Mouse (Mus musculus): ENCODE data around the gene Scnn1b. TPM values are rescaled to one million over a fixed set of nuclear protein-coding genes. Genes with fewer than 3 reads are reported as not detected.
A peak's percentile ranks its signal among the peaks of the same experiment; 100 is the strongest.

Gene Scnn1b
- polyA plus RNA-seq, 1 experiment from 2014 or later, result not detected

DNA sequence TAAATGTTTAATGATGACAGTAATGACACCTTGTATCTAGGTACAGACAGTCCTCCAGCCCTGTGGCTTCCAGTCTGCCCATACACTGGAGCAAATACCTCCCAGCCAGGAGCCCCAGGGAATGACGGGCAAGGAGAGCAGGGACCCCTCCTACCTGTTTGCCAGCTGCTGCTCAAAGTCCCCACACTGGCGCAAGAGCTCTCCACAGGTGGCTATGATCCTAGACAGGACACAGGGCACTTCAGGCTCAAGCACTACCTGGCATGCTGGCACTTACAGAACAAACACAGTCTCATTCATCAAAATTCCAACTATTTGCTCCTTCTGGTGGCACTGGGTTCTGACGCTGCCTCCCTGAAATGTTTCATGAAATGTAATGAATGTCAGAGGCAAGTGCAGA, 76.2 kb downstream of the Scnn1b start:
- no peaks in the 10 kb centered on the region for H3K4me1 ChIP-seq (ENCODE audit: control insufficient read depth, insufficient read depth, low read length)
- H3K4me3 ChIP-seq (ENCODE audit: low read depth, low read length), result no peak overlapping the region
- ATAC-seq (ENCODE audit: insufficient number of reproducible peaks, low FRiP score, low TSS enrichment, low read depth) (no peak), DNase-seq (ENCODE audit: low spot score) (no peak)
- no peaks in the 10 kb centered on the region for H3K27me3 ChIP-seq (ENCODE audit: control insufficient read depth, insufficient read depth, low read length)
- 88% methylated on average over 3 of the region's 3 CpGs for WGBS
- H3K9ac ChIP-seq (ENCODE audit: low read length), result no peak overlapping the region
- H3K27ac ChIP-seq (replicated peaks; ENCODE audit: low read depth, low read length), result no peak overlapping the region
- no peaks in the 10 kb centered on the region for H3K36me3 ChIP-seq (ENCODE audit: control insufficient read depth, insufficient read depth, low read length)
- H3K4me2 ChIP-seq (ENCODE audit: low read depth, severe bottlenecking), result no peak overlapping the region
- H3K9me3 ChIP-seq (ENCODE audit: control insufficient read depth, low read length), result no peaks in the 10 kb centered on the region

- Histone ChIP-seq H3K4me2 (ENCODE audit: low read depth, severe bottlenecking) (no peak overlapping the region), H3K4me3 (ENCODE audit: low read depth, low read length) (no peak overlapping the region), H3K9ac (ENCODE audit: low read length) (no peak overlapping the region), H3K27ac (replicated peaks; ENCODE audit: low read depth, low read length) (no peak overlapping the region), H3K36me3 (ENCODE audit: control insufficient read depth, insufficient read depth, low read length) (no peaks in the 10 kb centered on the region), H3K9me3 (ENCODE audit: control insufficient read depth, low read length) (no peaks in the 10 kb centered on the region), H3K27me3 (ENCODE audit: control insufficient read depth, insufficient read depth, low read length) (no peaks in the 10 kb centered on the region), H3K4me1 (ENCODE audit: control insufficient read depth, insufficient read depth, low read length) (no peaks in the 10 kb centered on the region)
- ATAC-seq (ENCODE audit: insufficient number of reproducible peaks, low FRiP score, low TSS enrichment, low read depth) (no peak), DNase-seq (ENCODE audit: low spot score) (no peak)
- WGBS, result 84% methylated on average over 3 of the region's 3 CpGs
These were observed 76.8 kb downstream of the Scnn1b start for GRCm38 (mm10) chr7:121941640-121942039.

DNA sequence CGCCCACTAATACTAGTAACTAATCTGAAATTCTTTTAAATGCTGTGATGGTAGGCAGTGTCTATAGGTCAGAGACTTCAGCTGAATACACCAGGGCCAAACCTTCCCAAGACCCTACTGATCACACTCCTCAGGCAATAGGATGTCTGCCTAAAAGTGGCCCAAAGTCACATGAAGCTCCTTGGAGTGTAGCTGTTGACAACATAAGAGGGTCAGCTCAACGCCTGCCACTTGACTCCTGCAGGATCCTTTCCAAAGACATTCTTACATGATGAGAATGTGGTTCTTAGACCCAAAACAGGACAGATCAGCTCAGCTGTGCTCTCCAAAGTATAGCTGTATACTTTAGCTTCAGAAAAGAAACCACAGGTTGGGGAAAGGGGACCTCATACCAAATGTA, 77.5 kb downstream of the Scnn1b start:
- Histone ChIP-seq H3K4me3 (ENCODE audit: low read depth, low read length) (no peak overlapping the region), H3K4me2 (ENCODE audit: low read depth, severe bottlenecking) (no peak overlapping the region), H3K36me3 (ENCODE audit: control insufficient read depth, insufficient read depth, low read length) (no peaks in the 10 kb centered on the region), H3K27ac (replicated peaks; ENCODE audit: low read depth, low read length) (no peak overlapping the region), H3K4me1 (ENCODE audit: control insufficient read depth, insufficient read depth, low read length) (no peaks in the 10 kb centered on the region), H3K9me3 (ENCODE audit: control insufficient read depth, low read length) (no peaks in the 10 kb centered on the region), H3K9ac (ENCODE audit: low read length) (no peak overlapping the region), H3K27me3 (ENCODE audit: control insufficient read depth, insufficient read depth, low read length) (no peaks in the 10 kb centered on the region)
- 94% methylated on average over 2 of the region's 2 CpGs for WGBS
- ATAC-seq (ENCODE audit: insufficient number of reproducible peaks, low FRiP score, low TSS enrichment, low read depth) (no peak), DNase-seq (ENCODE audit: low spot score) (no peak)

DNA sequence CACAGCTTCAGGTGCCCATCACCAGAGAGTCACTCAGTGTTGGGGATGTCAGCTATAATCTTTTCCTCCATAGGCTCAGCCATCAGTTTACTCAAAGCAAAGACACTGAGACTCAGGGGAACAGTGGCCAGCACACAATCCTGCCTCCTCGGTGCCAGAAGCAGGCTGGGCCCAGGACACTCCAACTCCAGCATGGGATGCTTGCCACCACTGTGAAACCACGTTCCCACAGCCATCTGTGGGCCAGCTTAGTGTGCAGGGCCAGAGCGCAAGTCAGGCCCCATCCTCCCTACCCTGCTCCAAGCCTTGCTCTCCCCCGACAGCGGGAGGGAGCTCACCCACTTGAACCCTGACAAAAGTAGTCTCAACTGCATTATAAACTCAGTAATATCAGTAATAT, 81.4 kb downstream of the Scnn1b start:
- no peak overlapping the region for H3K27ac ChIP-seq (replicated peaks; ENCODE audit: low read depth, low read length)
- H3K4me2 ChIP-seq (ENCODE audit: low read depth, severe bottlenecking), result no peak overlapping the region
- WGBS, result 83% methylated on average over 5 of the region's 5 CpGs
- no peaks in the 10 kb centered on the region for H3K4me1 ChIP-seq (ENCODE audit: control insufficient read depth, insufficient read depth, low read length)
- no peak for ATAC-seq (ENCODE audit: insufficient number of reproducible peaks, low FRiP score, low TSS enrichment, low read depth)
- H3K36me3 ChIP-seq (ENCODE audit: control insufficient read depth, insufficient read depth, low read length), result peaks cover 3% of the 10 kb centered on the region; the same call in 1 of the 2 replicates
- H3K9ac ChIP-seq (ENCODE audit: low read length), result no peak overlapping the region
- no peaks in the 10 kb centered on the region for H3K27me3 ChIP-seq (ENCODE audit: control insufficient read depth, insufficient read depth, low read length)
- H3K4me3 ChIP-seq (ENCODE audit: low read depth, low read length), result no peak overlapping the region
- no peak for DNase-seq (ENCODE audit: low spot score)
- no peaks in the 10 kb centered on the region for H3K9me3 ChIP-seq (ENCODE audit: control insufficient read depth, low read length)

GRCm38 (mm10) chr7:121947513-121947912, 82.7 kb downstream of the Scnn1b start:
- WGBS, result 76% methylated on average over 4 of the region's 4 CpGs
- DNase-seq (ENCODE audit: low spot score), result no peak
- no peaks in the 10 kb centered on the region for H3K4me1 ChIP-seq (ENCODE audit: control insufficient read depth, insufficient read depth, low read length)
- no peak overlapping the region for H3K9ac ChIP-seq (ENCODE audit: low read length)
- H3K4me3 ChIP-seq (ENCODE audit: low read depth, low read length), result no peak overlapping the region
- H3K27me3 ChIP-seq (ENCODE audit: control insufficient read depth, insufficient read depth, low read length), result no peaks in the 10 kb centered on the region
- H3K36me3 ChIP-seq (ENCODE audit: control insufficient read depth, insufficient read depth, low read length), result peaks cover 3% of the 10 kb centered on the region; the same call in 1 of the 2 replicates
- no peak overlapping the region for H3K27ac ChIP-seq (replicated peaks; ENCODE audit: low read depth, low read length)
- no peak for ATAC-seq (ENCODE audit: insufficient number of reproducible peaks, low FRiP score, low TSS enrichment, low read depth)
- no peaks in the 10 kb centered on the region for H3K9me3 ChIP-seq (ENCODE audit: control insufficient read depth, low read length)
- H3K4me2 ChIP-seq (ENCODE audit: low read depth, severe bottlenecking), result no peak overlapping the region

- no peak overlapping the region for H3K9ac ChIP-seq (ENCODE audit: low read length)
- DNase-seq (ENCODE audit: low spot score) (peak; percentile 45), ATAC-seq (ENCODE audit: insufficient number of reproducible peaks, low FRiP score, low TSS enrichment, low read depth) (peak; percentile 69)
- no peak overlapping the region for H3K4me3 ChIP-seq (ENCODE audit: low read depth, low read length)
- H3K4me2 ChIP-seq (ENCODE audit: low read depth, severe bottlenecking), result no peak overlapping the region
- peaks cover 8% of the 10 kb centered on the region; the same call in 1 of the 2 replicates for H3K4me1 ChIP-seq (ENCODE audit: control insufficient read depth, insufficient read depth, low read length)
- WGBS, result 45% methylated on average over 11 of the region's 11 CpGs
- H3K36me3 ChIP-seq (ENCODE audit: control insufficient read depth, insufficient read depth, low read length), result peaks cover 6% of the 10 kb centered on the region; the same call in 1 of the 2 replicates
- H3K9me3 ChIP-seq (ENCODE audit: control insufficient read depth, low read length), result no peaks in the 10 kb centered on the region
- no peaks in the 10 kb centered on the region for H3K27me3 ChIP-seq (ENCODE audit: control insufficient read depth, insufficient read depth, low read length)
- H3K27ac ChIP-seq (replicated peaks; ENCODE audit: low read depth, low read length), result peak overlapping the region; percentile 66
These were observed 90.2 kb downstream of the Scnn1b start for GRCm38 (mm10) chr7:121954891-121955669.

DNA sequence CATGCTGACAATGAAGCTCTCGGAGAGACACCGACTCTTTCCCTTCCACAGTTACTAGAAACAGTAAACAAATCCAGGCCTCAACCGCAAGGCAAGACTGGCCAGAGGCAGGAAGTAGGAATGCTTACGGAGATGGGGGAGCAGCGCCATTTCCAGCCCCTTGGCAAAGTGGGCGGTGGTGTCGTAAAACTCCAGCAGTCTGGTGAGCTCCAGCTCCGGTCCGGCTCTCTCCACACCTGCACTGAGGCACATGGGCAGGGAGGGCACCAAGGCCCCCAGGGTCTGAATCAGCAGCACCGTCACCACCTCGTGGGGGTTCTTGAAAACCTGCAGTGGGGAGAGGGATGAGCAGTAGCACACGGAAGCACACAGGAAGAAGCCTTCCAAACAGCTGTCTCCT, 91.0 kb downstream of the Scnn1b start:
- Histone ChIP-seq H3K4me1 (ENCODE audit: control insufficient read depth, insufficient read depth, low read length) (peaks cover 8% of the 10 kb centered on the region; the same call in 1 of the 2 replicates), H3K4me3 (ENCODE audit: low read depth, low read length) (no peak overlapping the region), H3K36me3 (ENCODE audit: control insufficient read depth, insufficient read depth, low read length) (peaks cover 4% of the 10 kb centered on the region; the same call in 1 of the 2 replicates), H3K9ac (ENCODE audit: low read length) (no peak overlapping the region), H3K27me3 (ENCODE audit: control insufficient read depth, insufficient read depth, low read length) (no peaks in the 10 kb centered on the region), H3K4me2 (ENCODE audit: low read depth, severe bottlenecking) (no peak overlapping the region), H3K27ac (replicated peaks; ENCODE audit: low read depth, low read length) (peak overlapping the region; percentile 66), H3K9me3 (ENCODE audit: control insufficient read depth, low read length) (no peaks in the 10 kb centered on the region)
- ATAC-seq (ENCODE audit: insufficient number of reproducible peaks, low FRiP score, low TSS enrichment, low read depth) (0 out of 2 replicates have a peak, but pooled peaks have one; percentile 56), DNase-seq (ENCODE audit: low spot score) (peak; percentile 58)
- 24% methylated on average over 12 of the region's 12 CpGs for WGBS

DNA sequence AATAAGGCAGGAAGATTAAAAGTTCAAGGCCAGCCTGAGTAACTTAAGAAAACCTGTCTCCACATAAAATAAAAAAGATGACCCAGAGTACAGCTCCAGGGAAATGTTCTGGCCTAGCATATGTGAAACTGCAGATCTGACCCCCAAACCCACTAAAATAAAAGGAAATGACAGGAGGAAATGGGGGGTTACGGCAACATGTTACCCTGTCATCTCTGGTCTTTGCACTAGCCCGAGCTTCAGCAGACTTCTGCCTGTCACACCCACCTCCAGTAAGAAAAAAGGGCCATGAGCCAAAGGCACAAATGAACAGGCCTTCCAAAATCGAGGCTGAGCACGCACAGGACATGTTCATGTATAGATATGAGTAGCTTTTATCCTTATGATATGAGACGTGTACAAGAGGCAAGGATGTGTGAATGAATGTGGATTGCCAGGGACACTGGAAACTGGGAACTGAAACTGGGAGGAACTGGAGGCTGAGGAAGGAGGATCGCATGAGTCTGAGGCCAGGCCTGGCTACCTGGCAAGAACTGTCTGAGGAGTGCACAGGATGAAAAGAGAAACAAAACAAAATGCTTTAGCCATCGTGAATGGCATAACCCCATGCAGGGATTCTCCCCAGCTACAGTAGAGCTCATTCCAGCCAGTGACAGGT, 97.2 kb downstream of the Scnn1b start:
- Histone ChIP-seq H3K27ac (replicated peaks; ENCODE audit: low read depth, low read length) (no peak overlapping the region), H3K4me3 (ENCODE audit: low read depth, low read length) (no peak overlapping the region), H3K9ac (ENCODE audit: low read length) (no peak overlapping the region), H3K4me1 (ENCODE audit: control insufficient read depth, insufficient read depth, low read length) (no peaks in the 10 kb centered on the region), H3K4me2 (ENCODE audit: low read depth, severe bottlenecking) (no peak overlapping the region), H3K9me3 (ENCODE audit: control insufficient read depth, low read length) (no peaks in the 10 kb centered on the region), H3K27me3 (ENCODE audit: control insufficient read depth, insufficient read depth, low read length) (no peaks in the 10 kb centered on the region), H3K36me3 (ENCODE audit: control insufficient read depth, insufficient read depth, low read length) (peaks cover 2% of the 10 kb centered on the region; the same call in 1 of the 2 replicates)
- DNase-seq (ENCODE audit: low spot score), result no peak
- ATAC-seq (ENCODE audit: insufficient number of reproducible peaks, low FRiP score, low TSS enrichment, low read depth), result no peak
- WGBS, result 93% methylated on average over 7 of the region's 7 CpGs
